Mouse (Mus musculus): ENCODE results near the gene Ncbp2. TPM values are rescaled to one million over a fixed set of nuclear protein-coding genes. Genes with fewer than 3 reads are reported as not detected.
"Not testable (repeated sequence)": the region's sequence is repeated elsewhere in the genome, so short reads cannot be mapped to it uniquely, and the experiment has no call there.

Gene Ncbp2
- polyA plus RNA-seq, 1 experiment: 5.9 TPM

GRCm38 (mm10) chr16:31944698-31945255, 3.5 kb upstream of the Ncbp2 start:
- Histone ChIP-seq H3K36me3 (ENCODE audit: control insufficient read depth, insufficient read depth, low read length) (no peaks in the 10 kb centered on the region), H3K4me1 (ENCODE audit: control insufficient read depth, insufficient read depth, insufficient read length) (peaks cover 7% of the 10 kb centered on the region; the same call in 1 of the 2 replicates), H3K4me3 (ENCODE audit: extremely low read depth, insufficient read depth, insufficient read length) (no peak overlapping the region), H3K27me3 (ENCODE audit: control insufficient read depth, insufficient read depth, low read length) (no peaks in the 10 kb centered on the region), H3K27ac (ENCODE audit: insufficient read depth, low read length) (no peak overlapping the region)
- no peak for DNase-seq (ENCODE audit: low read depth in 1 of 2, low spot score in 2 of 2)
- 92% methylated on average over 12 of the region's 12 CpGs for WGBS
- TF ChIP-seq CTCF (IDR thresholded peaks at IDR 0.05; ENCODE audit: extremely low read depth, insufficient read depth, insufficient read length, insufficient replicate concordance) (no peak), POLR2A (IDR thresholded peaks at IDR 0.05; ENCODE audit: low read depth, low read length) (no peak)

- 88% methylated on average over 6 of the region's 6 CpGs for WGBS
- Histone ChIP-seq H3K36me3 (ENCODE audit: control insufficient read depth, insufficient read depth, low read length) (no peaks in the 10 kb centered on the region), H3K4me3 (ENCODE audit: extremely low read depth, insufficient read depth, insufficient read length) (no peak overlapping the region), H3K4me1 (ENCODE audit: control insufficient read depth, insufficient read depth, insufficient read length) (peaks cover 7% of the 10 kb centered on the region; the same call in 1 of the 2 replicates), H3K27ac (ENCODE audit: insufficient read depth, low read length) (no peak overlapping the region), H3K27me3 (ENCODE audit: control insufficient read depth, insufficient read depth, low read length) (no peaks in the 10 kb centered on the region)
- DNase-seq (ENCODE audit: low read depth in 1 of 2, low spot score in 2 of 2): no peak
- TF ChIP-seq CTCF (IDR thresholded peaks at IDR 0.05; ENCODE audit: extremely low read depth, insufficient read depth, insufficient read length, insufficient replicate concordance): no peak
- TF ChIP-seq POLR2A (IDR thresholded peaks at IDR 0.05; ENCODE audit: low read depth, low read length): no peak
Observed at GRCm38 (mm10) chr16:31945372-31945771, 2.9 kb upstream of the Ncbp2 start.

- H3K27ac ChIP-seq (ENCODE audit: insufficient read depth, low read length); DNase-seq (ENCODE audit: low read depth in 1 of 2, low spot score in 2 of 2); H3K4me1 ChIP-seq (ENCODE audit: control insufficient read depth, insufficient read depth, insufficient read length); H3K36me3 ChIP-seq (ENCODE audit: control insufficient read depth, insufficient read depth, low read length); H3K27me3 ChIP-seq (ENCODE audit: control insufficient read depth, insufficient read depth, low read length); H3K4me3 ChIP-seq (ENCODE audit: extremely low read depth, insufficient read depth, insufficient read length): not testable (repeated sequence)
- 94% methylated on average over 6 of the region's 6 CpGs for WGBS
Observed at GRCm38 (mm10) chr16:31945986-31946385, 2.3 kb upstream of the Ncbp2 start.

GRCm38 (mm10) chr16:31947333-31947732, 980 bp upstream of the Ncbp2 start:
- Histone ChIP-seq H3K36me3 (ENCODE audit: control insufficient read depth, insufficient read depth, low read length) (no peaks in the 10 kb centered on the region), H3K27ac (ENCODE audit: insufficient read depth, low read length) (no peak overlapping the region), H3K4me3 (ENCODE audit: extremely low read depth, insufficient read depth, insufficient read length) (peak overlapping the region; percentile 95), H3K27me3 (ENCODE audit: control insufficient read depth, insufficient read depth, low read length) (no peaks in the 10 kb centered on the region), H3K4me1 (ENCODE audit: control insufficient read depth, insufficient read depth, insufficient read length) (peaks cover 7% of the 10 kb centered on the region; the same call in 1 of the 2 replicates)
- WGBS: 7% methylated on average over 8 of the region's 8 CpGs
- TF ChIP-seq CTCF (IDR thresholded peaks at IDR 0.05; ENCODE audit: extremely low read depth, insufficient read depth, insufficient read length, insufficient replicate concordance): no peak
- no peak for TF ChIP-seq POLR2A (IDR thresholded peaks at IDR 0.05; ENCODE audit: low read depth, low read length)
- no peak for DNase-seq (ENCODE audit: low read depth in 1 of 2, low spot score in 2 of 2)

GRCm38 (mm10) chr16:31947901-31948316, 404 bp upstream of the Ncbp2 start:
- TF ChIP-seq POLR2A (IDR thresholded peaks at IDR 0.05; ENCODE audit: low read depth, low read length) (no peak; the same call in 1 of the 2 replicates), CTCF (IDR thresholded peaks at IDR 0.05; ENCODE audit: extremely low read depth, insufficient read depth, insufficient read length, insufficient replicate concordance) (no peak)
- DNase-seq (ENCODE audit: low read depth in 1 of 2, low spot score in 2 of 2): no peak
- Histone ChIP-seq H3K27me3 (ENCODE audit: control insufficient read depth, insufficient read depth, low read length) (no peaks in the 10 kb centered on the region), H3K36me3 (ENCODE audit: control insufficient read depth, insufficient read depth, low read length) (no peaks in the 10 kb centered on the region), H3K27ac (ENCODE audit: insufficient read depth, low read length) (peak overlapping the region; percentile 64), H3K4me1 (ENCODE audit: control insufficient read depth, insufficient read depth, insufficient read length) (peaks cover 7% of the 10 kb centered on the region; the same call in 1 of the 2 replicates), H3K4me3 (ENCODE audit: extremely low read depth, insufficient read depth, insufficient read length) (peak overlapping the region; percentile 95)
- WGBS: under 1% methylated on average over 38 of the region's 38 CpGs

- Histone ChIP-seq H3K27ac (ENCODE audit: insufficient read depth, low read length) (no peak overlapping the region), H3K36me3 (ENCODE audit: control insufficient read depth, insufficient read depth, low read length) (peaks cover 21% of the 10 kb centered on the region), H3K4me1 (ENCODE audit: control insufficient read depth, insufficient read depth, insufficient read length) (no peaks in the 10 kb centered on the region), H3K27me3 (ENCODE audit: control insufficient read depth, insufficient read depth, low read length) (no peaks in the 10 kb centered on the region), H3K4me3 (ENCODE audit: extremely low read depth, insufficient read depth, insufficient read length) (no peak overlapping the region)
- DNase-seq (ENCODE audit: low read depth in 1 of 2, low spot score in 2 of 2): no peak
- TF ChIP-seq CTCF (IDR thresholded peaks at IDR 0.05; ENCODE audit: extremely low read depth, insufficient read depth, insufficient read length, insufficient replicate concordance) (no peak), POLR2A (IDR thresholded peaks at IDR 0.05; ENCODE audit: low read depth, low read length) (no peak)
- WGBS: 94% methylated on average over 7 of the region's 7 CpGs
Observed at GRCm38 (mm10) chr16:31963224-31963623, 14.9 kb downstream of the Ncbp2 start.

GRCm38 (mm10) chr16:31975258-31975657, 26.9 kb downstream of the Ncbp2 start:
- Histone ChIP-seq H3K27ac (ENCODE audit: insufficient read depth, low read length) (no peak overlapping the region), H3K4me1 (ENCODE audit: control insufficient read depth, insufficient read depth, insufficient read length) (no peaks in the 10 kb centered on the region), H3K36me3 (ENCODE audit: control insufficient read depth, insufficient read depth, low read length) (peaks cover 21% of the 10 kb centered on the region), H3K4me3 (ENCODE audit: extremely low read depth, insufficient read depth, insufficient read length) (no peak overlapping the region), H3K27me3 (ENCODE audit: control insufficient read depth, insufficient read depth, low read length) (no peaks in the 10 kb centered on the region)
- WGBS: 95% methylated on average over 4 of the region's 4 CpGs
- no peak for DNase-seq (ENCODE audit: low read depth in 1 of 2, low spot score in 2 of 2)
- no peak for TF ChIP-seq POLR2A (IDR thresholded peaks at IDR 0.05; ENCODE audit: low read depth, low read length)
- no peak for TF ChIP-seq CTCF (IDR thresholded peaks at IDR 0.05; ENCODE audit: extremely low read depth, insufficient read depth, insufficient read length, insufficient replicate concordance)
